Mouse (Mus musculus) cerebellum, adult 2 months (tissue): Measurements from ENCODE around the gene Apaf1.

Experiments used
- CTCF ChIP-seq: fragments of 200-500 bp; IDR thresholded peaks from 2 replicates; pipeline ENCODE4 v1.5.1; 2011; ENCODE audit warnings: low read depth, mild to moderate bottlenecking, control low read depth, low read length, moderate library complexity, borderline replicate concordance; ENCODE audit not compliant: insufficient read depth
- POLR2A ChIP-seq: fragments of 200-500 bp; IDR thresholded peaks from 2 replicates; pipeline ENCODE4 v1.6.1; 2011; ENCODE audit warnings: low read length, control low read depth, borderline replicate concordance; ENCODE audit not compliant: insufficient read depth

GRCm38 (mm10) chr10:90974491-90974890 lies 108.1 kb downstream of the Apaf1 start:
- TF ChIP-seq CTCF (no peak), POLR2A (no peak)
